Mouse (Mus musculus) myocyte (in vitro differentiated cells): ENCODE measurements around the gene Abcb8.

Experiments
- E2F4 ChIP-seq: IDR thresholded peaks from one replicate; pipeline ENCODE4 v1.6.1; 2011; ENCODE audit warnings: mild to moderate bottlenecking, control low read depth, moderate library complexity; ENCODE audit not compliant: insufficient read depth
- MAX ChIP-seq: IDR thresholded peaks from one replicate; pipeline ENCODE4 v1.6.1; 2011; ENCODE audit warnings: low read depth, mild to moderate bottlenecking, control low read depth
- MYOD1 ChIP-seq, 3 experiments: IDR thresholded peaks; one replicate each; pipeline ENCODE4 v1.6.1; 2011; ENCODE audit warnings: control low read depth in 2 of 3, low read depth in 2 of 3, mild to moderate bottlenecking in 2 of 3, moderate library complexity in 1 of 3; ENCODE audit not compliant: insufficient read length in 2 of 3, control insufficient read depth in 1 of 3
- POLR2A ChIP-seq: IDR thresholded peaks from one replicate; pipeline ENCODE4 v1.6.1; 2011; ENCODE audit warnings: low read depth, mild to moderate bottlenecking, control low read depth, moderate library complexity; ENCODE audit not compliant: insufficient read length
- REST ChIP-seq: IDR thresholded peaks from one replicate; pipeline ENCODE4 v1.6.1; 2011; ENCODE audit warnings: mild to moderate bottlenecking, control low read depth, moderate library complexity; ENCODE audit not compliant: insufficient read depth, insufficient read length
- TCF12 ChIP-seq: IDR thresholded peaks from one replicate; pipeline ENCODE4 v1.6.1; 2011; ENCODE audit warnings: mild to moderate bottlenecking, control low read depth; ENCODE audit not compliant: poor library complexity, insufficient read depth, severe bottlenecking
- TCF3 ChIP-seq: IDR thresholded peaks from one replicate; pipeline ENCODE4 v1.6.1; 2011; ENCODE audit warnings: low read depth, control low read depth; ENCODE audit not compliant: insufficient read length
- USF1 ChIP-seq: IDR thresholded peaks from one replicate; pipeline ENCODE4 v1.6.1; 2011; ENCODE audit warnings: low read depth, mild to moderate bottlenecking, control low read depth, moderate library complexity

- TF ChIP-seq POLR2A (no peak), TCF12 (no peak), MYOD1 (IDR thresholded peaks at IDR 0.05; ENCODE audit: control insufficient read depth in 1 of 3, insufficient read length in 2 of 3, low read depth in 2 of 3) (no peak), E2F4 (no peak), REST (no peak), MAX (no peak), TCF3 (no peak), USF1 (no peak)
Measured at GRCm38 (mm10) chr5:24413938-24414337, 20.5 kb downstream of the Abcb8 start.
